In the genomic region with DNA sequence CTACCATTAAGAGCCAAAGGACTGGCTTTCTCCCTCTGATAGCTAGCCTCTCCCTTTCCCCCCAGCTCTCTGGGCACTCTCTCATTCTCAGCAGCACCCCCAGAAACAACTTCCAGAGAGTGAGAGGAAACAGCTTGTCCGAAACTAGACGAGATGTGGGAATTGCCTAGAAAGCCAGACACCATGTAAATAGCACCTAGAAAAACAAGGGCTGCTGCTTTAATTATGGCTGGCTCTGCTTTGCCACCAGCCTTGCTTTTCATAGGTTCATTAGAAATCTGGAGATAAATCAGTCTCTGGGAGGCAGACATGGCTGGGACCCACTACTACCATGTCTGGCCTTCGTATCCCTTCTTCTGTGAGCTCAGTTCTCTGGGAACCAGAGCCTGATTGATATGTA, we compare ENCODE assay signal across 25 mouse cellular contexts.
DNase-seq lines count a peak whose midpoint lies in the region; ATAC-seq and TF ChIP-seq lines count a peak whose summit lies in the region.
"Had no signal": no experiment of that assay in that cellular context is flagged by ENCODE, and none has a peak within 500 bp of the region (broad histone marks: within the 10 kb centered on the region; RNA-seq: fewer than 3 reads in every experiment).

No protein-coding gene starts in this region.

- peaks cover 10% of the 10 kb centered on the region for H3K27me3 ChIP-seq in hindbrain, embryonic 10.5 days (ENCODE audit: insufficient read depth, poor library complexity, severe bottlenecking)
- H3K27me3 ChIP-seq in hindbrain, embryonic 16.5 days (replicated peaks; ENCODE audit: control insufficient read depth, insufficient read depth, low read length) = no peaks in the 10 kb centered on the region
- H3K27me3 ChIP-seq in neural tube, embryonic 15.5 days (replicated peaks) = no peaks in the 10 kb centered on the region
- no peaks in the 10 kb centered on the region for H3K27me3 ChIP-seq in forebrain, postnatal 0 days (ENCODE audit: insufficient read depth, low read length)
- H3K27me3 ChIP-seq in neural tube, embryonic 14.5 days (ENCODE audit: control insufficient read depth, insufficient read depth, low read length) = no peaks in the 10 kb centered on the region
- no peaks in the 10 kb centered on the region for H3K27me3 ChIP-seq in heart, adult 2 months (ENCODE audit: control insufficient read depth, insufficient read depth, low read length)
- H3K27me3 ChIP-seq: CH12.LX; embryonic facial prominence, embryonic 15.5 days; intestine, embryonic 15.5 days had no signal

- H3K4me3 ChIP-seq in hindbrain, embryonic 10.5 days = no peak overlapping the region
- no peak overlapping the region for H3K4me3 ChIP-seq in hindbrain, embryonic 16.5 days (ENCODE audit: low read length)
- H3K4me3 ChIP-seq in neural tube, embryonic 15.5 days (replicated peaks) = no peak overlapping the region
- H3K4me3 ChIP-seq in forebrain, postnatal 0 days (ENCODE audit: low read depth, low read length) = no peak overlapping the region
- no peak overlapping the region for H3K4me3 ChIP-seq in neural tube, embryonic 14.5 days (ENCODE audit: low read depth, low read length)
- no peak overlapping the region for H3K4me3 ChIP-seq in heart, adult 2 months
- H3K4me3 ChIP-seq: embryonic facial prominence, embryonic 15.5 days; intestine, embryonic 15.5 days had no signal

- H3K4me2 ChIP-seq in hindbrain, embryonic 16.5 days (ENCODE audit: low read length) = no peak overlapping the region
- H3K4me2 ChIP-seq in neural tube, embryonic 15.5 days = no peak overlapping the region
- no peak overlapping the region for H3K4me2 ChIP-seq in forebrain, postnatal 0 days (ENCODE audit: low read depth)
- H3K4me2 ChIP-seq in neural tube, embryonic 14.5 days (ENCODE audit: low read depth, low read length) = no peak overlapping the region
- H3K4me2 ChIP-seq: embryonic facial prominence, embryonic 15.5 days; heart, embryonic 11.5 days; intestine, embryonic 15.5 days; liver, embryonic 11.5 days had no signal

- TF ChIP-seq CTCF in forebrain, postnatal 0 days (IDR thresholded peaks at IDR 0.05; ENCODE audit: low read depth) = no peak
- TF ChIP-seq CTCF in heart, adult 2 months (IDR thresholded peaks at IDR 0.05) = no peak

- H3K79me2 ChIP-seq in heart, adult 2 months (replicated peaks; ENCODE audit: control insufficient read depth, insufficient read depth, low read length) = no peaks in the 10 kb centered on the region

- H3K9me3 ChIP-seq in hindbrain, embryonic 10.5 days = no peaks in the 10 kb centered on the region
- no peaks in the 10 kb centered on the region for H3K9me3 ChIP-seq in hindbrain, embryonic 16.5 days (ENCODE audit: control insufficient read depth, low read length)
- H3K9me3 ChIP-seq in neural tube, embryonic 15.5 days (replicated peaks) = no peaks in the 10 kb centered on the region
- H3K9me3 ChIP-seq in forebrain, postnatal 0 days (ENCODE audit: low read length) = no peaks in the 10 kb centered on the region
- H3K9me3 ChIP-seq in neural tube, embryonic 14.5 days (ENCODE audit: control insufficient read depth, low read length) = no peaks in the 10 kb centered on the region
- H3K9me3 ChIP-seq: embryonic facial prominence, embryonic 15.5 days; intestine, embryonic 15.5 days had no signal

- no peaks in the 10 kb centered on the region for H3K36me3 ChIP-seq in hindbrain, embryonic 10.5 days
- H3K36me3 ChIP-seq in hindbrain, embryonic 16.5 days (ENCODE audit: control insufficient read depth, insufficient read depth, low read length) = no peaks in the 10 kb centered on the region
- no peaks in the 10 kb centered on the region for H3K36me3 ChIP-seq in neural tube, embryonic 15.5 days
- no peaks in the 10 kb centered on the region for H3K36me3 ChIP-seq in forebrain, postnatal 0 days (ENCODE audit: insufficient read depth)
- H3K36me3 ChIP-seq in neural tube, embryonic 14.5 days (ENCODE audit: control insufficient read depth, insufficient read depth, low read length) = no peaks in the 10 kb centered on the region
- no peaks in the 10 kb centered on the region for H3K36me3 ChIP-seq in heart, adult 2 months (ENCODE audit: control insufficient read depth, insufficient read depth, low read length)
- H3K36me3 ChIP-seq: embryonic facial prominence, embryonic 15.5 days; G1E; intestine, embryonic 15.5 days had no signal

- no peak for TF ChIP-seq POLR2A in heart, adult 2 months (IDR thresholded peaks at IDR 0.05; ENCODE audit: insufficient read depth, low read depth, low read length)

- no peak overlapping the region for H3K9ac ChIP-seq in hindbrain, embryonic 16.5 days (ENCODE audit: low read depth, low read length)
- H3K9ac ChIP-seq in neural tube, embryonic 15.5 days (replicated peaks) = no peak overlapping the region
- no peak overlapping the region for H3K9ac ChIP-seq in forebrain, postnatal 0 days
- H3K9ac ChIP-seq in neural tube, embryonic 14.5 days (replicated peaks; ENCODE audit: low read depth, low read length) = no peak overlapping the region
- H3K9ac ChIP-seq in heart, adult 2 months (ENCODE audit: low read depth, low read length) = no peak overlapping the region
- H3K9ac ChIP-seq: embryonic facial prominence, embryonic 15.5 days; intestine, embryonic 15.5 days; liver, postnatal 0 days had no signal

- no peak for ATAC-seq in hindbrain, embryonic 16.5 days
- ATAC-seq in neural tube, embryonic 15.5 days (ENCODE audit: low FRiP score) = no peak
- peak; percentile 57 for ATAC-seq in forebrain, postnatal 0 days
- ATAC-seq in neural tube, embryonic 14.5 days (ENCODE audit: low read depth) = 0 out of 2 replicates have a peak, but pooled peaks have one; percentile 15
- ATAC-seq: intestine, embryonic 15.5 days; liver, postnatal 0 days; lung, postnatal 0 days; Patski had no signal

- DNase-seq in hindbrain, embryonic 10.5 days (ENCODE audit: low spot score) = no peak
- peak; percentile 25 for DNase-seq in neural tube, embryonic 10.5 days (ENCODE audit: extremely low spot score, low spot score)
- peak; percentile 57 for DNase-seq in forebrain, postnatal 0 days
- no peak for DNase-seq in frontal cortex, postnatal 36 days (ENCODE audit: low spot score in 2 of 2)
- DNase-seq in heart, adult 2 months = no peak
- DNase-seq: adrenal gland, postnatal 36 days; B cell, adult 2 months; cerebellum, adult 11-12 months; cerebellum, postnatal 10 days; kidney, adult 8-10 months; kidney, postnatal 10 days; liver, postnatal 0 days; retina, postnatal 1 day; right cerebral cortex, postnatal 25 days had no signal

- H3K27ac ChIP-seq in hindbrain, embryonic 10.5 days = peak overlapping the region; percentile 65
- no peak overlapping the region for H3K27ac ChIP-seq in hindbrain, embryonic 16.5 days (ENCODE audit: low read depth, low read length)
- no peak overlapping the region; the same call in 1 of the 2 replicates for H3K27ac ChIP-seq in neural tube, embryonic 15.5 days (replicated peaks)
- H3K27ac ChIP-seq in forebrain, postnatal 0 days (ENCODE audit: low read depth, low read length) = no peak overlapping the region
- no peak overlapping the region; the same call in 1 of the 2 replicates for H3K27ac ChIP-seq in neural tube, embryonic 14.5 days (ENCODE audit: low read depth, low read length)
- H3K27ac ChIP-seq in heart, adult 2 months = no peak overlapping the region
- H3K27ac ChIP-seq: embryonic facial prominence, embryonic 15.5 days; intestine, embryonic 15.5 days had no signal

- H3K4me1 ChIP-seq in hindbrain, embryonic 10.5 days (replicated peaks) = peaks cover 58% of the 10 kb centered on the region
- H3K4me1 ChIP-seq in hindbrain, embryonic 16.5 days (ENCODE audit: control insufficient read depth, insufficient read depth, low read depth, low read length) = peaks cover 26% of the 10 kb centered on the region
- H3K4me1 ChIP-seq in neural tube, embryonic 15.5 days = peaks cover 41% of the 10 kb centered on the region
- H3K4me1 ChIP-seq in forebrain, postnatal 0 days (ENCODE audit: insufficient read depth) = peaks cover 25% of the 10 kb centered on the region
- peaks cover 20% of the 10 kb centered on the region for H3K4me1 ChIP-seq in neural tube, embryonic 14.5 days (ENCODE audit: control insufficient read depth, insufficient read depth, low read length)
- no peaks in the 10 kb centered on the region for H3K4me1 ChIP-seq in heart, adult 2 months (ENCODE audit: control insufficient read depth, insufficient read depth, low read length)
- H3K4me1 ChIP-seq: embryonic facial prominence, embryonic 15.5 days; intestine, embryonic 15.5 days had no signal

- intact Hi-C loops in heart, adult 2 months (cut with DNase I) = no loop called here

- TF ChIP-seq EP300 in heart, adult 2 months (IDR thresholded peaks at IDR 0.05; ENCODE audit: insufficient read depth, low read depth, low read length) = no peak

- 79% methylated on average over 3 of the region's 3 CpGs for WGBS in hindbrain, embryonic 10.5 days
- 36% methylated on average over 3 of the region's 3 CpGs for WGBS in hindbrain, embryonic 16.5 days
- WGBS in neural tube, embryonic 15.5 days = 34% methylated on average over 3 of the region's 3 CpGs
- WGBS in forebrain, postnatal 0 days = 35% methylated on average over 3 of the region's 3 CpGs
- 18% methylated on average over 3 of the region's 3 CpGs for WGBS in neural tube, embryonic 14.5 days
- WGBS in heart, adult 2 months = 55% methylated on average over 3 of the region's 3 CpGs

Comparison
In these comparisons a context has a peak if more than half of its experiments do, and no peak if none do; other contexts are left out.
1. ATAC-seq: peak in forebrain, postnatal 0 days (single experiment) and neural tube, embryonic 14.5 days (single experiment); none in hindbrain, embryonic 16.5 days (single experiment) and neural tube, embryonic 15.5 days (single experiment).
2. DNase-seq: peak in neural tube, embryonic 10.5 days (single experiment) and forebrain, postnatal 0 days (single experiment); none in hindbrain, embryonic 10.5 days (single experiment), frontal cortex, postnatal 36 days (0 of 2) and heart, adult 2 months (0 of 2).